Mouse (Mus musculus) gastrocnemius, adult 2 months (tissue): ENCODE results near the gene Aagab. TPM values are rescaled to one million over a fixed set of nuclear protein-coding genes. Genes with fewer than 3 reads are reported as not detected.

Experiments
- DNase-seq: peaks from one replicate; pipeline ENCODE4 v3.0.0; 2022
- H3K27ac ChIP-seq: fragments of 200-600 bp; 2 replicates; pipeline ENCODE4 v1.8.1; 2022; ENCODE audit warnings: mild to moderate bottlenecking
- H3K4me3 ChIP-seq: fragments of 200-600 bp; 2 replicates; pipeline ENCODE4 v1.8.1; 2022; ENCODE audit warnings: mild to moderate bottlenecking, moderate library complexity
- CTCF ChIP-seq: fragments of 200-600 bp; IDR thresholded peaks from 2 replicates; pipeline ENCODE4 v1.8.1; 2022; ENCODE audit warnings: antibody characterized with exemption, mild to moderate bottlenecking, moderate library complexity
- intact Hi-C: fragments of 180-260 bp; cut with DNase I; formaldehyde crosslinking; loops from one replicate; pipeline ENCODE4 v1.15.1; 2025
- total RNA-seq, 2 experiments: library from RNA; stranded (reverse); gene quantifications; 2 replicates each; pipeline ENCODE4 v1.2.3; 2021

The Aagab gene
- total RNA-seq, 2 experiments from 2014 or later: 11.1 to 12.2 TPM

- peak; percentile 24 for DNase-seq
- no peak overlapping the region for H3K4me3 ChIP-seq
- TF ChIP-seq CTCF: no peak
- peak overlapping the region; percentile 87; the same call in 1 of the 2 replicates for H3K27ac ChIP-seq
- intact Hi-C loops: no loop called here
Measured at GRCm38 (mm10) chr9:63655092-63655491, 52.6 kb downstream of the Aagab start.

DNA sequence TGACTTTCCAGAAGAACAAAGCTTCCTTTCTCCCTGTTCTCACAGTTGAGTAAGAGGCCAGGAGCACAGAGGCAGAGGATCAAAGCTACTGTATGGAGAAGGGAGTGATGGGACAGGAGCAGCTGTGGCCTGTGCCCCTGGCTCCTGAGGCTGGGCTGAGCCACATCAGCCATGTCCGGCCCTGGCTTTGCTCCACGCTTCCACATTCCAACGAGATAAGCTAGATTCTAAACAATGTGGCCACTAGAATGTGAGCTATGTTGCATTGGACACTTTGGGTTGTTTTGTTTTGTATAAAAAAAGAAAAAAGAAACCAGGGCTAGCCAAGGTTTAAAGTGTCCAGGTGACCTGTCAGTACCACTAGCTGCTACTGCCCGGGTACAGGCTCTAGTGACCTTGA, 54.7 kb downstream of the Aagab start:
- Histone ChIP-seq H3K27ac (peak overlapping the region; percentile 87), H3K4me3 (no peak overlapping the region)
- intact Hi-C loops: no loop called here
- no peak for TF ChIP-seq CTCF
- peak; percentile 58 for DNase-seq

DNA sequence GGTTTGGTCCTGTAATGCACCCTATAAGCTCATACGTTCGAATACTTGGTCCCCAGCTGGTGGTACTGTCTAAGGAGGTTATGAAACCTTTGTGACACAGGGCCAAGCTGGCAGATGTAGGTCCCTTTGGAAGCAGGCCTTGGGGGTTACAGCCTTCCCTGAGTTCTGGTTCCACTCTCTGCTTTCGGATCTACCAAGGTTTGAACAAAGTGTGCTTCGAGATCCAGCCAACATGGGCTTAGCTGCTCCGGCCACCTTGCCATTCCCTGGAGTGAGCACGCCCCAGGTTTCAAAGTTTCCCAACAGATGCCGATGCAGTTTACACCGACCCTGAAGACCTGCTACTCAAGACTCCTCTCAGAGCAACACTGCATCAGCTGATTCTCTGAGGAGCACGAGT, 56.0 kb downstream of the Aagab start:
- intact Hi-C loops: no loop called here

DNA sequence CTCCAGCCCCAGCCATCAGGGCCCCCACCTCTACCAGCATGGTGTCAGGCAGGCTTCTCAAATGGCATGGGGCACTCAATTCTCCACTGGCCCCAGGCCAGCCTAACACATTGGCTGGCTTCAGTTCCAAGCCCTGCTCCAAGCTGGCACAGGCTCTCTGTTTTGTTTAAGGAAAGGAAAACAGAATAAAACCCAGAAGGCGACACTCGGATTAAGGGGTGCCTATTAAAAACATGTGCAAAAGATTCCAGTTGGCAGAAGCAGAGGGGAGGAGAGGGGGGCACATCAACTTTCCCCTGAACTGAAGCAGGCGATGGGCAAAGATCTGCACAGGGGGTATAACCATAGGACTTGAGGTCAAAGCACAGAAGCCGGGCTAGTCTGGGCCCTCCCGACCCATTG, 56.5 kb downstream of the Aagab start:
- no peak for TF ChIP-seq CTCF
- DNase-seq: peak; percentile 69
- intact Hi-C loops: no loop called here
- Histone ChIP-seq H3K27ac (peak overlapping the region; percentile 87), H3K4me3 (peak overlapping the region; percentile 17; the same call in 1 of the 2 replicates)

More for the DNA sequence above, 56.0 kb downstream of the Aagab start:
- Histone ChIP-seq H3K27ac (peak overlapping the region; percentile 87), H3K4me3 (peak overlapping the region; percentile 17; the same call in 1 of the 2 replicates)
- no peak for TF ChIP-seq CTCF
- DNase-seq: peak; percentile 43

DNA sequence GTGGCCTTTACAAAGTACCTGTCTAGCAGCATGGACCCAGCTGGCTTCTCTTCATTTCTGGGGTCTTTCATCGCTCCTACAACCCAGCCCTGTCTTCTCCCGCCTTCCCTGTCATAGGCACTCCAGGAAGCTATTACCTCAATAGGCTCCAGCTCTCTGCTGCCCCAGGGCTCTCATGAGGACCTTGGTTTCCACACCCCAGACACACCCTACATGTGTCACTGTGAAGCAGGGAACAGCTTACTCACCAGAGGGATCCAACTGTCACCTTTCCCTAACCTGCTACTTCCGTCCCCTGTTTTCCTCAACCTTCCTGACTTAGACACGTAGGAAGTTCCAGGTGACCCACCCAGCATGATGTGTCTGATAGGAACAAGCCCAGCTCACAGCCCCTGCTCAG, 57.6 kb downstream of the Aagab start:
- no peak for DNase-seq
- Histone ChIP-seq H3K4me3 (no peak overlapping the region), H3K27ac (peak overlapping the region; percentile 95; the same call in 1 of the 2 replicates)
- intact Hi-C loops: no loop called here
- no peak for TF ChIP-seq CTCF

GRCm38 (mm10) chr9:63660691-63661090, 58.2 kb downstream of the Aagab start:
- TF ChIP-seq CTCF: no peak
- intact Hi-C loops: no loop called here

GRCm38 (mm10) chr9:63662759-63663158, 60.3 kb downstream of the Aagab start:
- TF ChIP-seq CTCF: no peak
- intact Hi-C loops: no loop called here
- H3K27ac ChIP-seq: peak overlapping the region; percentile 95

More at GRCm38 (mm10) chr9:63660691-63661090, 58.2 kb downstream of the Aagab start:
- H3K4me3 ChIP-seq: no peak overlapping the region
- H3K27ac ChIP-seq: peak overlapping the region; percentile 95
- DNase-seq: no peak

GRCm38 (mm10) chr9:63663222-63663621, 60.8 kb downstream of the Aagab start:
- H3K27ac ChIP-seq: peak overlapping the region; percentile 95
- peak; percentile 85 for DNase-seq
- intact Hi-C loops: no loop called here
- H3K4me3 ChIP-seq: peak overlapping the region; percentile 76
- no peak for TF ChIP-seq CTCF

More at GRCm38 (mm10) chr9:63662759-63663158, 60.3 kb downstream of the Aagab start:
- peak overlapping the region; percentile 55 for H3K4me3 ChIP-seq
- DNase-seq: peak; percentile 35

DNA sequence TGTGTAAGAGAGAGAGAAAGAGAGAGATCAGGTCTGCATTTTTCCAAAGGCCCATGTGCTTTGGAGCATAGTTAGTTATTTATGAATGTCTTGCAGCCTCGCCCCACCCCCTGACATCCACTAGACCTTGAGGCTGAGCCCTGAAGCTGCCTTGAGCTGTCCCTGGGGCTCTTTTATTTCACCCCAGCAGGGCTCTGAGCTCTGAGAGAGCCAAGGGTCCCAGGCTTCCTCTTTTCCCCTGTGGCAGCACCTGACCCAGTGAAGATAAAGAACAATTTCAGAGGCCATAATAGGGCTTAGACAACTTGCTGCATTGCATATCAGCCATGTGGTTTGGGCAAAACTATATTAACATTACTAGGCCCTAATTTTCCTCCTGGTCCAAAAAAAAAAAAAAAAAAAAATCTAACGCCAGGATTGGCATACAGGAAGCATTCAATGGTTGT, 61.9 kb downstream of the Aagab start:
- peak; percentile 48 for DNase-seq
- TF ChIP-seq CTCF: no peak
- peak overlapping the region; percentile 95 for H3K27ac ChIP-seq
- intact Hi-C loops: loop anchor here (2.0 kb wide), 1 partner anchor 92 kb away; the partner anchor contains the start of gene Smad3
- H3K4me3 ChIP-seq: peak overlapping the region; percentile 76

GRCm38 (mm10) chr9:63664792-63665646, 62.6 kb downstream of the Aagab start:
- peak; percentile 65 for DNase-seq
- no peak for TF ChIP-seq CTCF
- Histone ChIP-seq H3K4me3 (peak overlapping the region; percentile 76), H3K27ac (peak overlapping the region; percentile 95)
- intact Hi-C loops: loop anchor here (2.0 kb wide), 1 partner anchor 92 kb away; the partner anchor contains the start of gene Smad3

- Histone ChIP-seq H3K4me3 (peak overlapping the region; percentile 76), H3K27ac (peak overlapping the region; percentile 95)
- no peak; the same call in 1 of the 2 replicates for TF ChIP-seq CTCF
- intact Hi-C loops: loop anchor here (2.0 kb wide), 1 partner anchor 36 kb away; no protein-coding TSS in a partner anchor
- DNase-seq: peak; percentile 88
Measured at GRCm38 (mm10) chr9:63666612-63667372, 64.3 kb downstream of the Aagab start.

DNA sequence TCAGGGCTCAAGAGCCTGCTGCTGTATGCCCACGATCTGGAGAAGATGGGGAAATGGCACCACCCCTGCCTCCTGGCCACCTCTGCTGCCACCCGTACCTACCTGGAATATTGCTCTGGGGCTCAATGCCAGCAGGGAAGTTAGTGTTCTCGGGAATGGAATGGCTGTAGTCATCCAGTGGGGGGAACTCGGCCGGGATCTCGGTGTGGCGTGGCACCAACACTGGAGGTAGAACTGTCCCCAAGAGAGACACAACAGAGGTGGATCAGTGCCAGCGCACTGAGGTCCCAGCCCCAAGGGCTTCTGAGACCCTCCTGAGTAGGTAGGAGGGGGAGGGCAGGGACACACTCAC, 64.9 kb downstream of the Aagab start:
- H3K27ac ChIP-seq: peak overlapping the region; percentile 95
- peak overlapping the region; percentile 76 for H3K4me3 ChIP-seq
- no peak for DNase-seq
- intact Hi-C loops: loop anchor here (2.0 kb wide), 1 partner anchor 35 kb away; no protein-coding TSS in a partner anchor
- TF ChIP-seq CTCF: no peak
